Mouse (Mus musculus) left cerebral cortex, adult 8-10 months (tissue): ENCODE measurements at regions not wholly inside any gene's neighbourhood (a gene's known extent, or its start where the extent isn't known, plus 50 kb on each side); places are given as distances from the start of the nearest gene placed in this dataset.

Experiments used
- DNase-seq, 2 experiments: peaks; one replicate each; pipeline ENCODE4 v3.0.0; 2022; ENCODE audit warnings: low spot score in 2 of 2

DNA sequence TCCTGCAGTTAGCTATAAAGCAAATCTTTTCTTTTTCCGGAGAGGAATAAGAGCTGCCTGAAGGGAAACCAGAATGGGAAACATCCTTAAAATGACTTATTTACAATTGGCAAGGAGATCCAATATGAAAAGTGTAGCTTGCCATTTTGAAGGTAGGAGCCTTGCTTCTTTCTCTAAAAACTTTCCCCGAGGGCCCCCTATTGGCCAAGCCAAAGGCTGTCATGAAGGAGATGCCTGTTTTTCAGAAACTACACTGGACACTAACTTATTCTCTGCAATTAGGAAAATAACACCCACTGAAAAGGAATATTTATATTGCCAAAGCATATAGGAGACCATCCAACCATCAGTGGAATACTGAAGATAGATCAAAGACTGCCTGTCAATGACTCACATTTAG is 312.8 kb upstream of the Thrb start:
- no peak for DNase-seq

GRCm38 (mm10) chr14:17352324-17353037 is 307.6 kb upstream of the Thrb start:
- no peak for DNase-seq

- DNase-seq: no peak
These were observed 298.2 kb upstream of the Thrb start for GRCm38 (mm10) chr14:17361910-17362309.

GRCm38 (mm10) chr14:17402751-17403479 is 257.1 kb upstream of the Thrb start:
- no peak for DNase-seq

GRCm38 (mm10) chr14:17405551-17406336 is 254.3 kb upstream of the Thrb start:
- DNase-seq: no peak

DNA sequence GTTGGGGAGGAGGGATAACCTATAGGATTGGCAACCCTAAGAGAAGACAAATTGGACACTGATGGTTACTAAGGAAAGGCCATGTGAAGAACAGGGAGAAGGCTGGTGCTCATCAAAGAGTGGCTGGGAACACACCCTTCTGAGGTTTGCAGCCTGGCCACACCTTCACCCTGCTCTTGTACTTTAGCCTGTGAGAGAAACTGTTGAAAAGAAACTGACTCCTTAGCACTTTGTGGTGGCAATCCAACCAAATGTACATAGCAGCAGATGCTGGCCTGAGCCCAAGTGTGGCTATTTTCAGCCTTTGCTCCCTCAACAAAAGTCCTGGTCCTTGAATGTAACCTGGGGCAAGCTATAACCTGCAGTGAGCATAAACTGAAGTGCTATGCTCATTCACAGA is 253.2 kb upstream of the Thrb start:
- DNase-seq: no peak

- no peak for DNase-seq
These were observed 251.7 kb upstream of the Thrb start for GRCm38 (mm10) chr14:17408343-17408742.

- no peak for DNase-seq
These were observed 251.2 kb upstream of the Thrb start for GRCm38 (mm10) chr14:17408813-17409212.

DNA sequence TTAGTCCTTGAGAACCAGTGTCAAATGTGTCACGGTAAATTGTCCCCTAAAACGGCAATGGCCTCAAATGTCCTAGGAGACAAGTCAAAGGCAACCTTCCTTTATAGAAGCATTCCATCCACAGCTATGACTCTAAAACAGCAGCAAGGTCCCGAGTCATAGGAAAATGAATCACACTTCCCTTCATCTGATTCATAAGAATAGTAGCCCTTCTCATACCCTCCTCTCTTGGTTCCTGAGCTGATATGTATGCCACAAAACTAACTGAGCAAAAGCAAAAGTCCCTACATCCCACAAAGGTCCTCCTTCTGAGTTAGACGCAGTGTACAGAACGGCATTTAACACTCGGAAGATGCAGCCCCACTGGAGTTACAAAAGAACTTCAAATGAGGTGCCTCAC is 250.6 kb upstream of the Thrb start:
- DNase-seq: no peak

DNA sequence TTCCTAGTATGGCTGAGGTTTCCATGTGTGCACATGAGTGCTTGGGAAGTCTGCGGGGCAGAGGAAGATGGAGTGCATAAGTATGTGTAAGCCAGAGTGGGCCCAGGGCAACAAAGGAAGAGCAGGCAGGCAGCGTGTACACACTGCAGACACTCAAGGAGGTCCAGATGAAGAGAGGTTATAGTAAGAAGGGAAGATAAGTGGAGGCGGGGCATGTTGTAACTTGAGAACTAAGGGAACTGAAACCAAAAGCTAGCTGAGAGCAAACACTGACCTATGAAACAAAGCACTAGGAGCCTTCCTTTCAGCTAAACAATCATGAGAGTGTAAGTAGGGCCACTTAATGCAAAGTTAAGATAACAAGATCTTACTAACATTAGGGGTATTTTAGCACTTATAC is 249.3 kb upstream of the Thrb start:
- DNase-seq: no peak

DNA sequence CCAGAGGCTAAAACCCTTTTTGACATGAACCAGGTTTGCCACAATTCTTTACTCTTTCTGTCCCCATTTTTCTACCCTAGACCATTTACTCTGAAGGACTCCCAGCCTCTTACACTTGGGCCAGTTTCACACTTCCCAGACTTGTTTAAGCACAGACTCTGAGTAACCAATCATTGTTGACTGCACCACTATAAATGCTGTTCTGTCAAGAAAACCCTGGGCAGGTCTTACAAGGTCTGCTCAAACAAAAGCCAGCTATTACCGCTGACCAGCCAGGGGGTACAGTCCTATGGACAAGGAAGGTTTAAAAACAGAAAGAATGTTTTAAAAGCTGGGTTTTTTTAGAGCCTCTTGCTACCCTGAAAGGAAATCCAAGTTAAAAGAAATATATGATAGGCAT is 248.8 kb upstream of the Thrb start:
- DNase-seq: no peak

GRCm38 (mm10) chr14:17414246-17414888 is 245.7 kb upstream of the Thrb start:
- no peak for DNase-seq

- DNase-seq: no peak
These were observed 232.3 kb upstream of the Thrb start for GRCm38 (mm10) chr14:17427751-17428150.

DNA sequence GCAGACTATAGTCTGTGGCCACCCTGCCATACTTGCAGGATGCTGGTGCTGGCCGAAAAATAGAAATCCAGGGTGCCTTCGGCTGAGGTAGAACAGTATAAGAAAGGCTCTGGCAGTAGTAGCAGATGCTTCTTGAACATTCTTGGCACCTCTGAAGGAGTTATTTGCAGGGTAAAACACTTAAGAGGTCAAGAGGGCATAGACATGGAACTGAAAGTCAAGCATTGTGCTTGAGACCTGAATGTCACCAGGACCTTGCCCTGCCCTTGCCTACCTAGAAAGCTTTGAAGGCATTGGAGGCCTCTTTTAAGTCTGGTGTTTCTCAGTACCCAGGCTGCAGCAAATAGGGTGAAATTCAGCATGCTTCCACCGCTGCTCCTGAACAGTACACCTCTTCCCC is 230.9 kb upstream of the Thrb start:
- no peak for DNase-seq

- DNase-seq: no peak
These were observed 226.7 kb upstream of the Thrb start for GRCm38 (mm10) chr14:17433346-17433745.

- DNase-seq: no peak
These were observed 202.1 kb upstream of the Thrb start for GRCm38 (mm10) chr14:17457946-17458345.

DNA sequence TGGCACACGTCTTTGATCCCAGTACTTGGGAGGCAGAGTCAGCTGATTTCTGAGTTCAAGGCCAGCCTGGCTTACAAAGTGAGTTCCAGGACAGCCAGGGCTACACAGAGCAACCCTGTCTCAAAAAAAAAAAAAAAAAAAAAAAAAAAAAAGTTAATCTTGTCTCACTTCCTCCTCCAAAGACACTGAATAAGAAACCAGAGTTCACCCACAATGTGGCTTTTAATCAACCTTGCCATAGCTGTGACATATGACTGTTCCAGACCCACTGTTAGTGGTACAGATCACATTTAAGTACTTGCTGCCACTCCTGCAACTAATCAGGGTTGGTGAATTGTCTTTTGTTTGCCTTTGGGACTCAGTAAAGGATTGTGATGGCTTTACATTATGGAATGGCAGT is 181.1 kb upstream of the Thrb start:
- DNase-seq: no peak

DNA sequence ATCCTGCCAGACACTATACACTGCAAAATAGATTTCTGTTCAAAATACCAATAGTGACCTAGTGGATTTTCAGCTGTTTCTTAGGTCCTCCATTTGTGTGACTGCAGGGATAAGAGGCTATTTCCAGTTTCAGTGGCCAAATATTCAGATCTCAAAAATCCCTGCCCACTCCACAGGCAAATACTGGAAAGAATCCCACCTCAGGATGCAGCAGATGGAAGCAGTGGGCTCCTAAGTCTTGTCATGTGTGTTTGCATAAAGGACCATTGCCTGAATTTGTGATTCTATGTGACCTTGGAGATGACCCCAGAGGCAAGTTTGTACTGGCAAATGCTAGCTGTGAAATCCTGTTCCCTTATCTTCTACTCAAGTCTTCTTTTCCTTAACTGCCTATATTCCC is 175.2 kb upstream of the Thrb start:
- no peak for DNase-seq

GRCm38 (mm10) chr14:17513756-17514155 is 146.3 kb upstream of the Thrb start:
- peak in 1 of 2 experiments; percentile 48 for DNase-seq

DNA sequence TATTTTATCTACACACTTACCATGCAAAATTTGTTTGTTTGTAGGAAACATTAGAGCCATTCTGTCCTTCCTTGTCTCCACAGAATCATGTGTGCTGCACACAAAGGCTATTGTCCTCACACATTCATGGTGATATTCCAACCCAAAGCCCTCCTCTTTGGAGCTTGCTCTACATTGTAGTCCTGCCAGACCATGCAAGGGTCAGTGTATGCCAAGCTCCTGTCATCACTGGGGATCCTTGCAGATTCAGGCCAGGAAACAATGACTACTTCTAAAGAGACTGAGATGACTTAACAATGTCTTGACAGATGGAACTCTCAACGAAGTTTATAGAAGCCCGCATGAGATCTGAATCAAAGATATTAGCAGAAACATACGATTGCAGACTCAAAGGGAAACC is 137.4 kb upstream of the Thrb start:
- DNase-seq: no peak

DNA sequence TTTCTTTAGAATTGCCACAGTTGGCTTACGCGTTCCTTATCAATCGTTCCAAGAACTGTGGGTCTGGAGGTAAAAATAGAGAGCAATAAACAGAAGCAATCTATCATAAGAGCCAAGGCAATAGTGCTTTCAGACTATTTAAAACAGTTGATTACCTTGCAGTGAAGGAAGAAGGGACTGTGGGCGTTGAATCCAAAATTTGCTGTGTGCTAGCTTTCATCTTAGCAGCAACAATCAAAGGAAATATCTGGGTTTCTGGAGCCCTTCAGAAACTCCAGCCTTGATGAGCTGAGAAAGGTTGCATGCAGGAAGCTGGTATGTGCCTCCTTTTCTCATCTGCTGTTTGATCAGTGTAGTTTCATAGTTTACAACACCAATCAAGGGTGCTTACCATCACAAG is 136.1 kb upstream of the Thrb start:
- peak in 1 of 2 experiments; percentile 17 for DNase-seq

DNA sequence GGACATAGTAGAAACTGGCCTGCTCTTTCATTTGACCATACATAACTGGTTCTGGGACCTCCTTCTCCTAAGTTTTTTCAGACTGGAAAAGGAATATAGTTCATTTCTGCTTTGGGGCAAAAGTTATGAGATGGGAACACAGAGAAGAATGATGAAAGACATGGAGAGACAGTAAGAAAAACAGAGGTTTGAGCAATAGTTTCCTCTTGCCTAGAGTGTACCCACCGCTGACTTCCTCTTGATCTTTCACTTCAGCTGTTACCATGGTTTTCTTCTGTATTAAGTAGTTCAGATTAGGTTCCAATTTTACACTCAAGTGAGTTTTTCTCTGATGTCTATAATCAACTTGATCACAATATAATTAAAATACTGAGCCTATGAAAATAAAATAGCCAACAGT is 120.7 kb upstream of the Thrb start:
- DNase-seq: no peak
